Mouse (Mus musculus) forebrain, embryonic 13.5 days (tissue): ENCODE measurements at regions not wholly inside any gene's neighbourhood (a gene's known extent, or its start where the extent isn't known, plus 50 kb on each side); places are given as distances from the start of the nearest gene placed in this dataset.

Source experiments
- ATAC-seq: fragments of 200-750 bp; cut with Nextera tagmentation; 2 replicates; pipeline ENCODE4 v1.8.0; 2017
- H3K27ac ChIP-seq: fragments of 300-500 bp; sonication (generic); 2 replicates; pipeline ENCODE4 v1.5.1; 2015; ENCODE audit warnings: inconsistent platforms, mild to moderate bottlenecking, moderate library complexity
- H3K27me3 ChIP-seq: fragments of 300-500 bp; sonication (generic); 2 replicates; pipeline ENCODE4 v1.6.1; 2015; ENCODE audit warnings: mild to moderate bottlenecking, inconsistent platforms
- H3K36me3 ChIP-seq: fragments of 300-500 bp; sonication (generic); 2 replicates; pipeline ENCODE4 v1.6.1; 2015; ENCODE audit warnings: mild to moderate bottlenecking, inconsistent platforms; ENCODE audit not compliant: poor library complexity, severe bottlenecking
- H3K4me1 ChIP-seq: fragments of 300-500 bp; sonication (generic); 2 replicates; pipeline ENCODE4 v1.6.1; 2015; ENCODE audit warnings: inconsistent platforms
- H3K4me2 ChIP-seq: fragments of 300-500 bp; sonication (generic); 2 replicates; pipeline ENCODE4 v1.6.1; 2015; ENCODE audit warnings: inconsistent platforms, mild to moderate bottlenecking, moderate library complexity
- H3K4me3 ChIP-seq: fragments of 300-500 bp; sonication (generic); 2 replicates; pipeline ENCODE4 v1.5.1; 2015; ENCODE audit warnings: mild to moderate bottlenecking, inconsistent platforms
- H3K9ac ChIP-seq: fragments of 300-500 bp; sonication (generic); 2 replicates; pipeline ENCODE4 v1.6.1; 2015; ENCODE audit warnings: mild to moderate bottlenecking, inconsistent platforms
- H3K9me3 ChIP-seq: fragments of 300-500 bp; sonication (generic); replicated peaks from 2 replicates; pipeline ENCODE4 v1.6.1; 2016; ENCODE audit warnings: inconsistent platforms
- WGBS: fragments of 180-500 bp; shearing (Covaris S2); methylation state at CpG from one replicate; pipeline ENCODE4 v1.1.7; 2015; 5-methylcytosine and 5-hydroxymethylcytosine counted together

DNA sequence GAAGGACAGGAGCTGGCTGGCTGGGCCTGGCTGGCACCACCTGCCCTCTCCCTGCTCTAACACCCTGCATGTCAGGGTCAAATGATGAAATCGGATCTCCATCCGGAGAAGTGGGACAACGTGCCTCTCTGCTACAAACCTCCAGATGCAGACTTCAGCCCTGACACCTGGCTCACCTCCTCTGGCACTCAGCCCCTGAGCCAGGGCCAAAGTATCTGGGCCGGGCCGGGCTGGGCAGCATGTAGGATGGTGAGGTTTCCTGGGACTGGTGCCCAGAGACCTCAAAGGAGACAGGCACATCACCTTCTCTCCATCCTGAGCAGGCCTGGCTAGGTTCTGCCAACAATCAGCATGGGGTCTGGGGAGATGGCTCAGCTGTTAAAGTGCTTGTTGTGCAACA, 113.5 kb downstream of the Tfcp2l1 start:
- WGBS: 82% methylated on average over 5 of the region's 5 CpGs
- Histone ChIP-seq H3K4me3 (no peak overlapping the region), H3K9me3 (peaks cover 11% of the 10 kb centered on the region), H3K27ac (no peak overlapping the region), H3K4me2 (no peak overlapping the region), H3K27me3 (no peaks in the 10 kb centered on the region), H3K9ac (no peak overlapping the region), H3K36me3 (no peaks in the 10 kb centered on the region), H3K4me1 (no peaks in the 10 kb centered on the region)
- ATAC-seq: no peak

- no peaks in the 10 kb centered on the region for H3K36me3 ChIP-seq
- 77% methylated on average over 5 of the region's 5 CpGs for WGBS
- H3K9ac ChIP-seq: no peak overlapping the region
- no peak overlapping the region for H3K4me2 ChIP-seq
- no peaks in the 10 kb centered on the region for H3K27me3 ChIP-seq
- ATAC-seq: no peak
- H3K4me1 ChIP-seq: no peaks in the 10 kb centered on the region
- no peak overlapping the region for H3K4me3 ChIP-seq
- H3K27ac ChIP-seq: no peak overlapping the region
- peaks cover 6% of the 10 kb centered on the region; the same call in 1 of the 2 replicates for H3K9me3 ChIP-seq
These were observed 120.5 kb downstream of the Tfcp2l1 start for GRCm38 (mm10) chr1:118748196-118748595.

DNA sequence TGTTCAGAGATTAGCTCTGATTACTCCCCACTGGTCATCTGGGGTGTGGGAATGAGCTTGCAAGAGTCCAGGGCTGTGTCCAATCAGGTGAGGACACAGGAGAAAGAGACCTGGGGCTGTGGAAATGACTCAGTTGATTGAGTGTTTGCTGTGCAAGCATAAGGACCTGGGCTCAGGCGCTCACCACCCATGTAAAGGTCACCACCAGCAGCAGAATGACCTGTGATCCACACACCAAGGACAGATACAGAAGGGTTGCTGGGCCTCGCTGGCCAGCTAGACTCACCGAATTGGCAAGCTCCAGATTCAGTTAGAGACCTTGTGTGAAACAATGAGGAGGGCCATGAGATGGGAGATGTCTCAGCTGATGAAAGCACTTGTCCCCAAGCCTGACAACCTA, 125.1 kb downstream of the Tfcp2l1 start:
- no peak overlapping the region for H3K27ac ChIP-seq
- H3K4me1 ChIP-seq: no peaks in the 10 kb centered on the region
- H3K9ac ChIP-seq: no peak overlapping the region
- H3K36me3 ChIP-seq: no peaks in the 10 kb centered on the region
- 90% methylated on average over 3 of the region's 3 CpGs for WGBS
- H3K4me3 ChIP-seq: no peak overlapping the region
- no peak for ATAC-seq
- no peak overlapping the region for H3K4me2 ChIP-seq
- H3K9me3 ChIP-seq: no peaks in the 10 kb centered on the region
- no peaks in the 10 kb centered on the region for H3K27me3 ChIP-seq

GRCm38 (mm10) chr1:118756171-118756865, 128.6 kb downstream of the Tfcp2l1 start:
- H3K27me3 ChIP-seq: no peaks in the 10 kb centered on the region
- H3K36me3 ChIP-seq: no peaks in the 10 kb centered on the region
- no peaks in the 10 kb centered on the region for H3K9me3 ChIP-seq
- 60% methylated on average over 9 of the region's 9 CpGs for WGBS
- H3K4me3 ChIP-seq: no peak overlapping the region
- H3K9ac ChIP-seq: no peak overlapping the region
- H3K4me1 ChIP-seq: no peaks in the 10 kb centered on the region
- ATAC-seq: no peak
- no peak overlapping the region for H3K27ac ChIP-seq
- no peak overlapping the region for H3K4me2 ChIP-seq

- Histone ChIP-seq H3K27me3 (no peaks in the 10 kb centered on the region), H3K36me3 (no peaks in the 10 kb centered on the region), H3K4me2 (no peak overlapping the region), H3K9me3 (no peaks in the 10 kb centered on the region), H3K27ac (no peak overlapping the region), H3K9ac (no peak overlapping the region), H3K4me3 (no peak overlapping the region), H3K4me1 (no peaks in the 10 kb centered on the region)
- 88% methylated on average over 3 of the region's 4 CpGs for WGBS
- no peak for ATAC-seq
These were observed 129.7 kb downstream of the Tfcp2l1 start for GRCm38 (mm10) chr1:118757340-118758030.

DNA sequence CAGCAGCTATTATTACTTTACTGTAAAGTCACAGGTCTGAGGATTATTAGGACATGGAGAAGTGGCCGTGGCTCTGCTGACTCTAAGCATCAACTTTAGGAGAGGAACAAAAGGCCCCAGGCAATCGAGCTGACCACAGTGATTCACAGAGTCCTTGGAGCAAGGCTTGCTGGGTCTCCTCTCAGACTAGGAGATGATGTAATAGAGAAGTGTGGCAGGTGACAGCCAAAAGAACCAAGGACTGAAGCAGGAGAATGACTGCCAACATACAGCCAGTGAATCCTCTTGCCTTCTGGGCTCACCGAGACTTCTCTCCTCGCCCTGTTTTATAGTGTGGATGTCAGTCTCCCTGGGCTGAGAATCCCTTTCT, 130.3 kb downstream of the Tfcp2l1 start:
- no peak for ATAC-seq
- Histone ChIP-seq H3K4me2 (no peak overlapping the region), H3K4me3 (no peak overlapping the region), H3K9ac (no peak overlapping the region), H3K9me3 (no peaks in the 10 kb centered on the region), H3K36me3 (no peaks in the 10 kb centered on the region), H3K27me3 (no peaks in the 10 kb centered on the region), H3K4me1 (no peaks in the 10 kb centered on the region), H3K27ac (no peak overlapping the region)
- 68% methylated on average over 4 of the region's 4 CpGs for WGBS

GRCm38 (mm10) chr1:118759141-118759932, 131.6 kb downstream of the Tfcp2l1 start:
- Histone ChIP-seq H3K4me2 (no peak overlapping the region), H3K27me3 (no peaks in the 10 kb centered on the region), H3K4me3 (no peak overlapping the region), H3K9ac (no peak overlapping the region), H3K9me3 (no peaks in the 10 kb centered on the region), H3K4me1 (no peaks in the 10 kb centered on the region), H3K36me3 (no peaks in the 10 kb centered on the region), H3K27ac (no peak overlapping the region)
- ATAC-seq: peak; percentile 89
- 36% methylated on average over 7 of the region's 7 CpGs for WGBS

DNA sequence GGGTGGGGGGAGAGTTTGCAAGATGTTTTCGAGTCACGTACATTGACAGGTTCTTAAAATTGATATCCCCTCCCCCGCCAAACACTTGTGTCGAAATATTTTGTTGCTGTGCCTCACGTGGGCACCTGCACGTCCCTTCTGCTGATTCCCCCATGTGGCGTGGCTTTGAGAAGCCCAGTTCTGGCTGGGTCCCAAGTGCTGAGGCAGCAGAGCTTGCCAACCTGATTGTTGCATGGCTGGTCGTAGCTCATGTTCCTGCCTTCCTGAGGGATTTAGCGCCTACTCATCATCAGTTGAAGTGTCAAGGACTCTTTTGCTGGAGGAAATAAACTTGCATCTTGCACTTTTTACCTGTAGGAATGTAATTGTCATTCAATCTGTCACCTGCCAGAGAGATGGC, 137.8 kb downstream of the Tfcp2l1 start:
- Histone ChIP-seq H3K4me2 (no peak overlapping the region), H3K4me3 (no peak overlapping the region), H3K4me1 (peaks cover 7% of the 10 kb centered on the region; the same call in 1 of the 2 replicates), H3K27me3 (no peaks in the 10 kb centered on the region), H3K9ac (no peak overlapping the region), H3K9me3 (no peaks in the 10 kb centered on the region), H3K36me3 (no peaks in the 10 kb centered on the region), H3K27ac (no peak overlapping the region)
- WGBS: 66% methylated on average over 9 of the region's 9 CpGs
- ATAC-seq: no peak

- WGBS: 32% methylated on average over 4 of the region's 4 CpGs
- ATAC-seq: peak; percentile 19; the same call in 1 of the 2 replicates
- Histone ChIP-seq H3K9ac (no peak overlapping the region), H3K4me2 (no peak overlapping the region), H3K4me1 (peaks cover 7% of the 10 kb centered on the region; the same call in 1 of the 2 replicates), H3K4me3 (no peak overlapping the region), H3K36me3 (no peaks in the 10 kb centered on the region), H3K9me3 (no peaks in the 10 kb centered on the region), H3K27ac (no peak overlapping the region), H3K27me3 (no peaks in the 10 kb centered on the region)
These were observed 141.1 kb downstream of the Tfcp2l1 start for GRCm38 (mm10) chr1:118768831-118769230.

DNA sequence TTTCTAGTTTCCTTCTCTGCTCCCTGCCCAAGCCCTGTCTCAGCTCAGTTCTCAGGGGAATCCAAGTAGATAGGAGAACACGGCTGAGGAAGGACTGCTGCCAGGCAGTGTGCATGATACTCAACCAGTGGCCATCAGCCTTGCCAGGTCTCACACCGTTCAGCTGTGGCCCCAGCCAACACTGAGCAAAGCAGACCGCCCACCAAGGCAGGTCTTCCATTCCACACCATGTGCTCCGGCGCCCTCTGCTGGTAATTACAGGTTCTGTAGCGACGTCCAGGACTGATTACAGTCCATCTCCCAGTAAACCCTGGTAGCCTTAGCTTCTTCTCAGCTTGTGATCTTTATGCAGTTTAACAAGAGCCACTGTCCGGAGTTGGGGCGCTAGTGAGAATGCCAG, 144.5 kb downstream of the Tfcp2l1 start:
- H3K9me3 ChIP-seq: no peaks in the 10 kb centered on the region
- no peak overlapping the region for H3K27ac ChIP-seq
- H3K9ac ChIP-seq: no peak overlapping the region
- peaks cover 31% of the 10 kb centered on the region for H3K4me1 ChIP-seq
- peak; percentile 1; the same call in 1 of the 2 replicates for ATAC-seq
- 18% methylated on average over 9 of the region's 9 CpGs for WGBS
- H3K4me2 ChIP-seq: no peak overlapping the region
- H3K4me3 ChIP-seq: no peak overlapping the region
- H3K36me3 ChIP-seq: no peaks in the 10 kb centered on the region
- no peaks in the 10 kb centered on the region for H3K27me3 ChIP-seq

DNA sequence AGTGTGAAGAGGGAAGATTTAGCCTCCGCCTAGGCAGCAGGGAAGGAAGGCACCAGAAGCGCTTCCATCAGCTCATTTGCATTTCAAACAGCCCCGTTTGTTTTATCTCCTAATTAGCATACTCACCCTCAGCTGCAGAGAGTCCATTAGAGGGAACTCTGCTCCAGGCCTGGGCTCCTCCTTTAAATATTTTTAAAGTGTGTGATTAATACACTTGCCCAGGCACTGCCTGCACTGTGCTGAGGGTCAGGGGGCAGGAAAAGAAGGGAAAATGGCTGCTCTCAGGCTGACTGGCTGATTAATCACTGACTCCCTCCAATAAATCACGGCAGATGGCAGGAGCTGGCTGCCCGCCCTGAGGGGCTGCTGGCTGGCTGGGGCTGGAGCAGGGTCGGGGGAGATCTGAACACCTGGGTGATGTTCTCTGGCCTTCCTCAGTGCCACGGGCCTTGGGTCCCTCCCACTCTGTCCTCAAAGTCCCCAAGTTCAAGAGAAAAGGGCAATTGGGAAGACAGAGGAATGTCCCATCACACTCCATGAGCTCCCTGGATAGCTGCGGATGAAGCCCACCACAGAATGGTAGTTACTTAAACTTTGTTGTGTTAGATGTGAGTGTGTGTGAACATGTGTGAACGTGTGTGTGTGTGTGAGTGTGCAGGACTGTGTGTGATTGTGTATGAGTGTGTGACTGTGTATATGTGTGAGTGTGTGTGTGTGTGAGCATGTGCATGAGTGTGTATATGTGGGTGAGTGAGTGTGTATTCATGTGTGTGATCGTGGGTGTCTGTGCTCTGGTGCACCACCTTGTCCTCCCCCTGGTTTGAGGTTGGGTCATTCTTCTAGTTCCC, 149.1 kb downstream of the Tfcp2l1 start:
- Histone ChIP-seq H3K27ac (peak overlapping the region; percentile 80), H3K36me3 (no peaks in the 10 kb centered on the region), H3K4me2 (peak overlapping the region; percentile 12), H3K4me3 (no peak overlapping the region), H3K27me3 (no peaks in the 10 kb centered on the region), H3K4me1 (peaks cover 24% of the 10 kb centered on the region), H3K9me3 (no peaks in the 10 kb centered on the region), H3K9ac (no peak overlapping the region)
- WGBS: 24% methylated on average over 10 of the region's 10 CpGs
- peak; percentile 92 for ATAC-seq
